In the genomic region with DNA sequence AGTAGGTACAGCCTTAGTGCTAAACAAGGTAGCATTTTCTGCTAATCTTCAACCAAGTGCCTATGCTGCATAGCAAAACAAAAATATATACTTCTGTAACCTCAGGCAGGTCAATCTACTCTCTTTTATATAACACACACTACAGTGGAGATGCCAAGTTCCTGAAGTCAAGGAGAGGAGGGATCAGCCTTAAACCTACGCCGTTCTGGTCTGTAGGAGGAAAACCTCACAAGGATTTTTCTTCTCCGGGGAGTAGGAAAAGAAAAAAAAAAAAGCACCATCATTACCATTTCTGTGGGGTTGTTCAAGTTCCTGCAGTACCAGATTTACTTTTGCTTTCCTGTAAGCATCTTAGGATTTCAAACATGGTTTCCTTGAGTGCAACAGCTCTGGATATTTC, we compare ENCODE assay signal across 15 mouse cellular contexts.
"Had no signal": no experiment of that assay in that cellular context is flagged by ENCODE, and none has a peak within 500 bp of the region (broad histone marks: within the 10 kb centered on the region; RNA-seq: fewer than 3 reads in every experiment).

No protein-coding gene starts in this region.

- H3K27ac ChIP-seq: liver, embryonic 15.5 days; lung, embryonic 15.5 days; macrophage; midbrain, embryonic 13.5 days; midbrain, embryonic 15.5 days; neural tube, embryonic 12.5 days had no signal

- DNase-seq: liver, postnatal 0 days; lung, adult 2 months; lung, postnatal 14 days; lung, postnatal 36 days; right cerebral cortex, postnatal 25 days; thymus, adult 2 months; thymus, postnatal 25 days; thymus, postnatal 4 days had no signal

- H3K4me3 ChIP-seq: liver, embryonic 15.5 days; lung, embryonic 15.5 days; megakaryocyte, embryonic 14.5 days; midbrain, embryonic 13.5 days; midbrain, embryonic 15.5 days; neural tube, embryonic 12.5 days had no signal

- H3K4me1 ChIP-seq: liver, embryonic 15.5 days; lung, embryonic 15.5 days; midbrain, embryonic 13.5 days; midbrain, embryonic 15.5 days; neural tube, embryonic 12.5 days had no signal
